Mouse (Mus musculus) embryonic facial prominence, embryonic 11.5 days (tissue): ENCODE measurements around the gene Marcksl1. TPM values are rescaled to one million over a fixed set of nuclear protein-coding genes. Genes with fewer than 3 reads are reported as not detected.
"Not testable (repeated sequence)": the region's sequence is repeated elsewhere in the genome, so short reads cannot be mapped to it uniquely, and the experiment has no call there.

Experiments used
- ATAC-seq: fragments of 200-750 bp; cut with Nextera tagmentation; replicated peaks from 2 replicates; pipeline ENCODE4 v1.8.0; 2017; ENCODE audit warnings: low read depth; ENCODE audit not compliant: insufficient number of reproducible peaks, low FRiP score, low TSS enrichment
- DNase-seq: peaks from one replicate; pipeline ENCODE4 v3.0.0-alpha.2; 2015; ENCODE audit warnings: low spot score
- H3K27ac ChIP-seq: fragments of 300-500 bp; sonication (generic); replicated peaks from 2 replicates; pipeline ENCODE4 v1.5.1; 2014; ENCODE audit warnings: mild to moderate bottlenecking, low read depth, low read length, control low read depth
- H3K27me3 ChIP-seq: fragments of 300-500 bp; sonication (generic); 2 replicates; pipeline ENCODE4 v1.6.1; 2014; ENCODE audit warnings: mild to moderate bottlenecking, low read length, moderate library complexity, mixed read lengths; ENCODE audit not compliant: control insufficient read depth, insufficient read depth
- H3K36me3 ChIP-seq: fragments of 300-500 bp; sonication (generic); replicated peaks from 2 replicates; pipeline ENCODE4 v1.6.1; 2014; ENCODE audit warnings: low read depth, mild to moderate bottlenecking, low read length, moderate library complexity, mixed read lengths; ENCODE audit not compliant: control insufficient read depth, insufficient read depth
- H3K4me1 ChIP-seq: fragments of 300-500 bp; sonication (generic); 2 replicates; pipeline ENCODE4 v1.6.1; 2014; ENCODE audit warnings: low read length, mixed read lengths; ENCODE audit not compliant: control insufficient read depth, insufficient read depth
- H3K4me2 ChIP-seq: fragments of 300-500 bp; sonication (generic); 2 replicates; pipeline ENCODE4 v1.6.1; 2014; ENCODE audit warnings: low read depth, mild to moderate bottlenecking, control low read depth, low read length, moderate library complexity
- H3K4me3 ChIP-seq: fragments of 300-500 bp; sonication (generic); 2 replicates; pipeline ENCODE4 v1.5.1; 2014; ENCODE audit warnings: low read depth, low read length, control low read depth
- H3K9ac ChIP-seq: fragments of 300-500 bp; sonication (generic); replicated peaks from 2 replicates; pipeline ENCODE4 v1.6.1; 2014; ENCODE audit warnings: mild to moderate bottlenecking, control low read depth, low read length
- H3K9me3 ChIP-seq: fragments of 300-500 bp; sonication (generic); replicated peaks from 2 replicates; pipeline ENCODE4 v1.6.1; 2016; ENCODE audit warnings: mild to moderate bottlenecking, low read length, inconsistent platforms, mixed read lengths; ENCODE audit not compliant: control insufficient read depth
- WGBS: fragments of 180-500 bp; shearing (Covaris S2); extraction: QIAGEN DNeasy Blood & Tissue Kit; methylation state at CpG from one replicate; pipeline ENCODE4 v1.1.7; 2014; 5-methylcytosine and 5-hydroxymethylcytosine counted together
- polyA plus RNA-seq: library from polyadenylated mRNA; unstranded; fragments of >200 nt; fragmentation: Nextera tagmentation; extraction: Ambion mirVana; gene quantifications from 2 replicates; pipeline ENCODE4 v1.2.1, GENCODE M21; 2014

The Marcksl1 gene
- polyA plus RNA-seq, 1 experiment from 2014 or later, result 1,559 TPM

DNA sequence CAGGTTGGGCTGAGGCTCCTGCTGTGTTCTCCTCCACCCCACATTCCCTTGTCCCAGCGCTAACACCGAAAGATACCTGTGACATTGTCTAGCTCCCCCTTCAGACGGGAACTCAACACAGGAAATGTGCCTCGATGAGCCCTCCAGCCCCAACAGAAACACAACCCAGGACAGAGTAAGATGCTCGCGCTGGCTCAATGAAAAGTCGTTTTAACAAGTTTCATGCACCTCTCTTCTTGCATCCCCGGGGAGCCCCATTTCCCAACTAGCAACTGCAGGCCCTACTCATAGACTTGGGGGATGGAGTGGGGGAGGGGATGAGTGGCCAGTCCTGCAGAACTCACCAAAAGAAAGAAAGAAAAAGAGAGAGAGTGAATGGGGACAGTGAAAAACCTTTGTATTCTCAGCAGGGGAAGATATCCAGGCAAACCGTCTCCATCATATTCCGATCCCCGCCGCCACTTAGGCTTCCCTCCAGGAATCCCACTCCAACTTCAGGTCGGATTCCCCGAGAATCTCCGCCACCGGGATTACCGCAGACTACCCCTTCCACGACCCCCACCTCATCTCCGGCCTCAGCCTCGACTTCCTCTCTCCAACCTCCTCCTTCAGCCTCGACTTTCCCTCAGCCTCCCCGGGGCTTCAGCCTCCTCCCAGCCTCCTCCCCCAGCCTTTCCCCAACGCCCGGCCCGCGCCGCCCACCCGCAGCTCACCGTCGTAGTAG lies 28.6 kb downstream of the Marcksl1 start:
- Histone ChIP-seq H3K4me3 (peak overlapping the region; percentile 72), H3K27ac (peak overlapping the region; percentile 66), H3K9ac (peak overlapping the region; percentile 83), H3K4me2 (peak overlapping the region; percentile 60), H3K27me3 (no peaks in the 10 kb centered on the region), H3K9me3 (no peaks in the 10 kb centered on the region), H3K36me3 (no peaks in the 10 kb centered on the region), H3K4me1 (no peaks in the 10 kb centered on the region)
- peak; percentile 49 for DNase-seq
- WGBS, result 0% methylated on average over 30 of the region's 30 CpGs
- no peak for ATAC-seq

DNA sequence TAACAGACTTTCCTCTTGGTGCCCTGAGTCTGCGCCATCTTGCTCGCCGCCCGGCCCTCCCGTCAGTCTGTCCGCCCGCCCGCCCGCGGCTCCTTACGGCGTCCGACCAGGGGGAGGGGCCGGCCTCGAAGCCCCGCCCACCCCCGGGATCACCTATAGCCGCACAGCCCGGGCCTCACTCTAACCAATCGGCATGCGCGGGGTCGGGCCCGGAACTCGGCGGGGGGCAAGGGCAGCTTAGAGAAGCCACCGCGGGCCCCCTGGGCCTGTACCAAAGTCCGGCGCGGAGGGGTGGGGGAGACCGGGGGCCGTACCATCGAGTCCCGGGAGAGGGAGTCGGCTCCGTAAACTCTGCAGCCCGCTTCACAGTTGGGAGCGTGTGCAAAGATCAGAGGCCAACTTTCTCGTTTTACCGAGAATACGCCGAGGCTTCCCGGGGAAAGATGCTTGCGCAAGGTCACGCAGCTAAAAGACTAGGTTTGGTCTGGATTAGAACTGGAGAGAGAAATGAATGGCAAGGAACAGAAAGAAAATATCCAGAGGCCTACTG lies 29.3 kb downstream of the Marcksl1 start, which contains the start of gene Hdac1:
Hdac1 (minus strand) TSS at position 122 of the 550 bp plus-strand sequence.
- ATAC-seq (peak; percentile 98), DNase-seq (peak; percentile 99)
- Histone ChIP-seq H3K27me3 (no peaks in the 10 kb centered on the region), H3K4me2 (peak within 1 kb of the TSS; percentile 60), H3K27ac (peak within 1 kb of the TSS; percentile 70), H3K4me3 (peak within 1 kb of the TSS; percentile 72), H3K9me3 (no peaks in the 10 kb centered on the region), H3K9ac (peak within 1 kb of the TSS; percentile 83), H3K36me3 (no peaks in the 10 kb centered on the region), H3K4me1 (no peaks in the 10 kb centered on the region)
- under 1% methylated on average over 33 of the region's 46 CpGs for WGBS

DNA sequence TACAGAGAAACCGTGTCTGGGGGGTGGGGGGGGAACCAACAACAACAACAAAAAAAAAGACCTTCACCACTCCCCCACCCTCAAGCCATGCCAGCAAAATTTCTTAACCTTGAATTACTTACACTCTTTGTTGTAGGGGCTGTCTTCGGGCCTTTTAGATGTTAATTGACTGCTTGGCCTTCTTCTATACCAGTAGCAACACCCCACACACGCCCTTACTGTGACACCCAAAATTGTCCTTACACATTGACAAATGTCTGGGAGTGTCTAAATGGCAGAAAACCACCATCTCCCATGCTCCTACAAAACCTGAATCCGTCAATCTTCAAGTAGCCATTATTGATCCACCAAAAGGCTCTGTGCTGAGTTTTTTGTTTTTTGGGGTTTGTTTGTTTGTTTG lies 30.7 kb downstream of the Marcksl1 start:
- Histone ChIP-seq H3K4me2 (no peak overlapping the region), H3K9ac (no peak overlapping the region), H3K27me3 (no peaks in the 10 kb centered on the region), H3K4me3 (no peak overlapping the region), H3K27ac (no peak overlapping the region), H3K4me1 (no peaks in the 10 kb centered on the region), H3K9me3 (no peaks in the 10 kb centered on the region), H3K36me3 (no peaks in the 10 kb centered on the region)
- ATAC-seq, result no peak
- DNase-seq, result no peak
- WGBS, result 85% methylated on average over 4 of the region's 4 CpGs

DNA sequence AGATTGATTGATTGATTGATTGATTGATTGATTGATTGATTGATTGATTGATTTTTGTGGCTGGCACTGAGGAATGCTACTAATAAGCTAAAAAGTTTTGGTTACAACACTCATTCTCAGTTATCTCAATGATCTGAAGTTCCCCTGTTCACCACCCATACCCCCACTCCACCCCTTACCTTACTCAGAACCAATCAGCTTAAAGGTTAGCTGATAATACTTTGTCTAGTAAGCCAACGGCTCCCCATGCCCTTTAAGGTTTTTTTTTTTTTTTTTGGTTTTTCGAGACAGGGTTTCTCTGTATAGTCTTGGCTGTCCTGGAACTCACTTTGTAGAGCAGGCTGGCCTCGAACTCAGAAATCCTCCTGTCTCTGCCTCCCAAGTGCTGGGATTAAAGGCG lies 34.2 kb downstream of the Marcksl1 start:
- not testable (repeated sequence) for H3K27me3 ChIP-seq, H3K4me3 ChIP-seq, H3K9ac ChIP-seq, ATAC-seq, H3K9me3 ChIP-seq, H3K27ac ChIP-seq, H3K36me3 ChIP-seq, DNase-seq, H3K4me2 ChIP-seq, H3K4me1 ChIP-seq
- WGBS, result 85% methylated on average over 4 of the region's 4 CpGs

DNA sequence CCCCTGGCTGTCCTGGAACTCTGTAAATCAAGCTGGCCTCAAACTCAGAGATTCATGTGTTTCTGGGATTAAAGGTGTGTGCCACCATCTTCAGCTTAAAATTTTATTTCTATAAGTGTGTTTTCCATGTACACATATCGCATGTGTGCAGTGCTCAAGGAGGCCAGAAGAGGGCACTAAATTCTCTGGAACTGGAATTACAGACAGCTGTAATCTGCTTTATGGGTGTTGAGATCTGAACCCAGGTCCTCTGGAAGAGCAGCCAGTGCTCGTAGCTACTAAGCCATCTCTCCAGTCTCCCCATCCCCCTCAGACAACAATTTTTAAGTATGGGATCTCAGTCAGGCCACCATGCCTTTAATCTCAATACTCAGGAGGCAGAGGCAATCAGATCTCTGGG lies 35.9 kb downstream of the Marcksl1 start:
- H3K27ac ChIP-seq, result no peak overlapping the region
- ATAC-seq (no peak), DNase-seq (peak; percentile 33)
- no peaks in the 10 kb centered on the region for H3K9me3 ChIP-seq
- no peak overlapping the region for H3K4me2 ChIP-seq
- 96% methylated on average over 2 of the region's 2 CpGs for WGBS
- H3K36me3 ChIP-seq, result no peaks in the 10 kb centered on the region
- H3K27me3 ChIP-seq, result no peaks in the 10 kb centered on the region
- H3K4me3 ChIP-seq, result no peak overlapping the region
- no peaks in the 10 kb centered on the region for H3K4me1 ChIP-seq
- no peak overlapping the region for H3K9ac ChIP-seq

DNA sequence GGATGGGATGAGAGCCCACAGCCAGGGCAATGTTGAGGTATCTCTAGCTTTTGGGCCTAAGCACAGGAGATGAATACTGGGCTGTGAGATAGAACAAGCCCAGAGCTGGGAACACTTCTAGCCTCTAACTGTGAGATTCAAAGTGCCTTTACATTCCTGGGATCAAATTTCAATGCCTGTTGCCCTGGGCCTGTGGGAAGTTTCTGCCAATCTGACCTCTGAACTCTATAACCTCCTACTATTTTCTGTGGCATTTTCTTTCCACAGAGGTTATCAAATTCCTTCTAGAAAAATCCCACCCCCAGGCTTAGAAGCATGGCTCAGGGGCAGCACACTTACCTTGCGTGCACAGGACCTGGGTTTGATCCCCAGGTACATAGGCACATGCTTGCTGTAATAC lies 36.9 kb downstream of the Marcksl1 start:
- DNase-seq, result peak; percentile 21

DNA sequence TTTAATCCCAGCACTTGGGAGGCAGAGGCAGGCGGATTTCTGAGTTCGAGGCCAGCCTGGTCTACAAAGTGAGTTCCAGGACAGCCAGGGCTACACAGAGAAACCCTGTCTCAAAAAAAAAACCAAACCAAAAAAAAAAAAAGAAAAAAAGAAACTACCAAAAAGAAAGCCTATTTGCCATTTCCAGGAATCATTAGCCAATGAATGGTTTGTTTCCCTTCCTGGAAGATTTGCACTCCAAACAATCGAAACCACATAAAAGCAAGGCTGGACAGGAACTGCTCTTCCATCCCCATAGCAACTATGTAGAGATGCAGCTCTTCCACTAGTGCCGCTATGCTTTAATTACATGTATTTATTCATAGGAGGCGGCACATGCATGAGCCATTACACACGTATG lies 41.1 kb downstream of the Marcksl1 start:
- WGBS, result 84% methylated on average over 5 of the region's 6 CpGs

More for the DNA sequence above, 36.9 kb downstream of the Marcksl1 start:
- H3K4me2 ChIP-seq, result no peak overlapping the region
- ATAC-seq, result no peak
- H3K4me1 ChIP-seq, result no peaks in the 10 kb centered on the region
- 41% methylated on average over 1 of the region's 1 CpGs for WGBS
- H3K27me3 ChIP-seq, result no peaks in the 10 kb centered on the region
- no peak overlapping the region for H3K27ac ChIP-seq
- H3K9ac ChIP-seq, result no peak overlapping the region
- H3K4me3 ChIP-seq, result no peak overlapping the region
- no peaks in the 10 kb centered on the region for H3K36me3 ChIP-seq
- H3K9me3 ChIP-seq, result no peaks in the 10 kb centered on the region

DNA sequence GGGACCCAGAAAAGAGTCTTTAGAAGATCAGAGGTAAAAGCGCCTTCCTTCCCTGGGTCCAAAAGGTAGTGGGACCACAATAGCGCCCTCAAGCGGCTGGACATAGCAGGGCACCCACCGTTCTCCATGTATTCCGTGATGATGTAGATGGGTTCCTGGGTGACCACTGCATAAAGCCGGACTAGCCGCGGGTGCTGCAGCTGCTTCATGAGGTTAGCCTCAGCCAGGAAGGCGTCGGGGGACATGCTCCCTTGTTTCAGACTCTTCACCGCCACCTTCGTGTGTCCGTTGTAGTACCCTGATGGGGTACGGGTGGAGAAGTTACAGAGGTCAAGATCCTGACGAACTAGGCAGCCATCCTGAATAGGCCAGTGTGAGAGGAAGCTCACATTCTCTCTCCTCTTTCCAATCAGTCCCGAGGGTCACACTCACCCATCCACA lies 42.1 kb downstream of the Marcksl1 start:
- peak overlapping the region; percentile 51 for H3K4me3 ChIP-seq
- no peaks in the 10 kb centered on the region for H3K9me3 ChIP-seq
- H3K4me1 ChIP-seq, result no peaks in the 10 kb centered on the region
- H3K4me2 ChIP-seq, result peak overlapping the region; percentile 82
- H3K36me3 ChIP-seq, result no peaks in the 10 kb centered on the region
- 3% methylated on average over 16 of the region's 16 CpGs for WGBS
- peak; percentile 70 for DNase-seq
- no peak overlapping the region for H3K27ac ChIP-seq
- no peak for ATAC-seq
- H3K9ac ChIP-seq, result peak overlapping the region; percentile 65
- no peaks in the 10 kb centered on the region for H3K27me3 ChIP-seq

More for the DNA sequence above, 41.1 kb downstream of the Marcksl1 start:
- not testable (repeated sequence) for H3K9me3 ChIP-seq, H3K4me3 ChIP-seq, H3K27ac ChIP-seq, H3K4me2 ChIP-seq, H3K27me3 ChIP-seq, H3K9ac ChIP-seq, H3K36me3 ChIP-seq, ATAC-seq, H3K4me1 ChIP-seq, DNase-seq
